Mouse (Mus musculus): Measurements from ENCODE around the gene Abi3. TPM values are rescaled to one million over a fixed set of nuclear protein-coding genes. Genes with fewer than 3 reads are reported as not detected.

Gene Abi3
- polyA plus RNA-seq, 1 experiment from 2014 or later = 4.2 TPM

- Histone ChIP-seq H3K9ac (ENCODE audit: low read length) (no peak overlapping the region), H3K4me3 (ENCODE audit: low read depth, low read length) (no peak overlapping the region), H3K4me2 (replicated peaks; ENCODE audit: low read depth) (no peak overlapping the region), H3K4me1 (replicated peaks; ENCODE audit: control insufficient read depth, insufficient read depth) (no peaks in the 10 kb centered on the region; the same call in 1 of the 2 replicates), H3K9me3 (ENCODE audit: control insufficient read depth, low read length) (no peaks in the 10 kb centered on the region), H3K27me3 (ENCODE audit: control insufficient read depth, insufficient read depth, low read length) (peaks cover 4% of the 10 kb centered on the region; the same call in 1 of the 2 replicates), H3K36me3 (ENCODE audit: control insufficient read depth, insufficient read depth, low read length) (no peaks in the 10 kb centered on the region), H3K27ac (replicated peaks) (no peak overlapping the region)
- ATAC-seq (ENCODE audit: low FRiP score, low TSS enrichment) (no peak), DNase-seq (ENCODE audit: low spot score) (no peak)
- 87% methylated on average over 3 of the region's 3 CpGs for WGBS
- TF ChIP-seq EP300 (optimal IDR thresholded peaks at IDR 0.05) = no peak
Observed at GRCm38 (mm10) chr11:95821511-95821910, 20.8 kb downstream of the Abi3 start.

GRCm38 (mm10) chr11:95819138-95819537 is 23.1 kb downstream of the Abi3 start:
- 56% methylated on average over 8 of the region's 8 CpGs for WGBS
- no peak for TF ChIP-seq EP300 (optimal IDR thresholded peaks at IDR 0.05)
- TF ChIP-seq CTCF (IDR thresholded peaks at IDR 0.05; ENCODE audit: low read depth) = no peak
- peak overlapping the region; percentile 63; the same call in 1 of the 2 replicates for H3K27ac ChIP-seq (replicated peaks)
- H3K4me1 ChIP-seq (replicated peaks; ENCODE audit: control insufficient read depth, insufficient read depth) = no peaks in the 10 kb centered on the region
- no peaks in the 10 kb centered on the region for H3K9me3 ChIP-seq (ENCODE audit: control insufficient read depth, low read length)
- no peak overlapping the region for H3K4me2 ChIP-seq (replicated peaks; ENCODE audit: low read depth)
- no peak overlapping the region for H3K4me3 ChIP-seq (ENCODE audit: low read depth, low read length)
- no peak overlapping the region for H3K9ac ChIP-seq (ENCODE audit: low read length)
- no peak; the same call in 1 of the 2 replicates for ATAC-seq (ENCODE audit: low FRiP score, low TSS enrichment)
- H3K36me3 ChIP-seq (ENCODE audit: control insufficient read depth, insufficient read depth, low read length) = no peaks in the 10 kb centered on the region
- H3K27me3 ChIP-seq (ENCODE audit: control insufficient read depth, insufficient read depth, low read length) = peaks cover 4% of the 10 kb centered on the region; the same call in 1 of the 2 replicates
- DNase-seq (ENCODE audit: low spot score) = no peak

GRCm38 (mm10) chr11:95815412-95815811 is 26.9 kb downstream of the Abi3 start:
- WGBS = 63% methylated on average over 9 of the region's 9 CpGs
- Histone ChIP-seq H3K4me2 (replicated peaks; ENCODE audit: low read depth) (no peak overlapping the region), H3K4me1 (replicated peaks; ENCODE audit: control insufficient read depth, insufficient read depth) (no peaks in the 10 kb centered on the region), H3K4me3 (ENCODE audit: low read depth, low read length) (no peak overlapping the region), H3K9me3 (ENCODE audit: control insufficient read depth, low read length) (no peaks in the 10 kb centered on the region), H3K27ac (replicated peaks) (no peak overlapping the region), H3K27me3 (ENCODE audit: control insufficient read depth, insufficient read depth, low read length) (no peaks in the 10 kb centered on the region), H3K9ac (ENCODE audit: low read length) (no peak overlapping the region), H3K36me3 (ENCODE audit: control insufficient read depth, insufficient read depth, low read length) (no peaks in the 10 kb centered on the region)
- no peak for DNase-seq (ENCODE audit: low spot score)
- no peak for ATAC-seq (ENCODE audit: low FRiP score, low TSS enrichment)
- TF ChIP-seq EP300 (optimal IDR thresholded peaks at IDR 0.05) (no peak), CTCF (IDR thresholded peaks at IDR 0.05; ENCODE audit: low read depth) (no peak)

GRCm38 (mm10) chr11:95814857-95815256 is 27.4 kb downstream of the Abi3 start:
- H3K4me3 ChIP-seq (ENCODE audit: low read depth, low read length) = no peak overlapping the region
- H3K4me2 ChIP-seq (replicated peaks; ENCODE audit: low read depth) = no peak overlapping the region
- TF ChIP-seq EP300 (optimal IDR thresholded peaks at IDR 0.05) = no peak
- TF ChIP-seq CTCF (IDR thresholded peaks at IDR 0.05; ENCODE audit: low read depth) = no peak
- DNase-seq (ENCODE audit: low spot score) (no peak), ATAC-seq (ENCODE audit: low FRiP score, low TSS enrichment) (no peak)
- H3K4me1 ChIP-seq (replicated peaks; ENCODE audit: control insufficient read depth, insufficient read depth) = no peaks in the 10 kb centered on the region
- no peaks in the 10 kb centered on the region for H3K27me3 ChIP-seq (ENCODE audit: control insufficient read depth, insufficient read depth, low read length)
- WGBS = 68% methylated on average over 5 of the region's 5 CpGs
- no peak overlapping the region for H3K27ac ChIP-seq (replicated peaks)
- no peak overlapping the region for H3K9ac ChIP-seq (ENCODE audit: low read length)
- H3K9me3 ChIP-seq (ENCODE audit: control insufficient read depth, low read length) = no peaks in the 10 kb centered on the region
- H3K36me3 ChIP-seq (ENCODE audit: control insufficient read depth, insufficient read depth, low read length) = no peaks in the 10 kb centered on the region

- Histone ChIP-seq H3K27me3 (ENCODE audit: control insufficient read depth, insufficient read depth, low read length) (no peaks in the 10 kb centered on the region), H3K36me3 (ENCODE audit: control insufficient read depth, insufficient read depth, low read length) (no peaks in the 10 kb centered on the region), H3K27ac (replicated peaks) (no peak overlapping the region), H3K9me3 (ENCODE audit: control insufficient read depth, low read length) (no peaks in the 10 kb centered on the region), H3K4me3 (ENCODE audit: low read depth, low read length) (no peak overlapping the region), H3K9ac (ENCODE audit: low read length) (no peak overlapping the region), H3K4me1 (replicated peaks; ENCODE audit: control insufficient read depth, insufficient read depth) (no peaks in the 10 kb centered on the region), H3K4me2 (replicated peaks; ENCODE audit: low read depth) (no peak overlapping the region)
- DNase-seq (ENCODE audit: low spot score) = no peak
- ATAC-seq (ENCODE audit: low FRiP score, low TSS enrichment) = no peak
- TF ChIP-seq EP300 (optimal IDR thresholded peaks at IDR 0.05) = no peak
- no peak for TF ChIP-seq CTCF (IDR thresholded peaks at IDR 0.05; ENCODE audit: low read depth)
- WGBS = 81% methylated on average over 2 of the region's 2 CpGs
Observed at GRCm38 (mm10) chr11:95814101-95814500, 28.2 kb downstream of the Abi3 start.

GRCm38 (mm10) chr11:95812224-95812623 is 30.1 kb downstream of the Abi3 start:
- no peaks in the 10 kb centered on the region for H3K9me3 ChIP-seq (ENCODE audit: control insufficient read depth, low read length)
- WGBS = 59% methylated on average over 4 of the region's 4 CpGs
- no peak for DNase-seq (ENCODE audit: low spot score)

More at GRCm38 (mm10) chr11:95812224-95812623, 30.1 kb downstream of the Abi3 start:
- ATAC-seq (ENCODE audit: low FRiP score, low TSS enrichment) = no peak
- TF ChIP-seq EP300 (optimal IDR thresholded peaks at IDR 0.05) = no peak
- no peak for TF ChIP-seq CTCF (IDR thresholded peaks at IDR 0.05; ENCODE audit: low read depth)
- Histone ChIP-seq H3K9ac (ENCODE audit: low read length) (no peak overlapping the region), H3K4me1 (replicated peaks; ENCODE audit: control insufficient read depth, insufficient read depth) (no peaks in the 10 kb centered on the region), H3K4me3 (ENCODE audit: low read depth, low read length) (no peak overlapping the region), H3K36me3 (ENCODE audit: control insufficient read depth, insufficient read depth, low read length) (no peaks in the 10 kb centered on the region), H3K27ac (replicated peaks) (no peak overlapping the region), H3K4me2 (replicated peaks; ENCODE audit: low read depth) (no peak overlapping the region), H3K27me3 (ENCODE audit: control insufficient read depth, insufficient read depth, low read length) (no peaks in the 10 kb centered on the region)
